Mouse (Mus musculus): Measurements from ENCODE around the gene Rpl34.

GRCm38 (mm10) chr3:130722733-130723478 is 7.3 kb downstream of the Rpl34 start:
- no peak for TF ChIP-seq POLR2A (IDR thresholded peaks at IDR 0.05; ENCODE audit: insufficient read length, low read depth)
- no peak for TF ChIP-seq MAX (IDR thresholded peaks at IDR 0.05; ENCODE audit: low read depth)
- TF ChIP-seq USF1 (IDR thresholded peaks at IDR 0.05; ENCODE audit: low read depth), result no peak
- TF ChIP-seq TCF3 (IDR thresholded peaks at IDR 0.05; ENCODE audit: insufficient read length, low read depth), result no peak
- TF ChIP-seq MYOD1 (IDR thresholded peaks at IDR 0.05; ENCODE audit: control insufficient read depth in 1 of 3, insufficient read length in 2 of 3, low read depth in 2 of 3), result no peak
- TF ChIP-seq POLR2AphosphoS2 (IDR thresholded peaks at IDR 0.05; ENCODE audit: insufficient read length, low read depth), result no peak
- no peak for TF ChIP-seq MYOG (IDR thresholded peaks at IDR 0.05; ENCODE audit: control insufficient read depth in 1 of 3, insufficient read depth in 1 of 3, insufficient read length in 2 of 3, low read depth in 2 of 3)
- TF ChIP-seq CEBPB (IDR thresholded peaks at IDR 0.05; ENCODE audit: insufficient read depth, poor library complexity, severe bottlenecking), result no peak
